Mouse (Mus musculus): ENCODE results near the gene Dnah17. TPM values are rescaled to one million over a fixed set of nuclear protein-coding genes. Genes with fewer than 3 reads are reported as not detected.

Dnah17 gene
- polyA plus RNA-seq, 2 experiments from 2014 or later: 0.28 to 0.46 TPM

Other genes starting within 250 kb of the Dnah17 start
- 10 to 100 TPM; 42.5 to 43.1 TPM for gene Socs3, start 160.6 kb downstream of the Dnah17 start, polyA plus RNA-seq (2017; shearing (Covaris generic))
- 10 to 100 TPM; 34.6 to 38.3 TPM for gene Pgs1, start 144.3 kb downstream of the Dnah17 start, polyA plus RNA-seq (2017; shearing (Covaris generic))
- gene Cyth1, start 118.0 kb upstream of the Dnah17 start, polyA plus RNA-seq (2017; shearing (Covaris generic)): 10 to 100 TPM; 50.1 to 73.2 TPM
- gene Usp36, start 159.6 kb upstream of the Dnah17 start, polyA plus RNA-seq (2017; shearing (Covaris generic)): 10 to 100 TPM; 15.6 to 15.8 TPM
- under 1 TPM; 0.24 to 0.45 TPM for gene Cep295nl, start 211.9 kb upstream of the Dnah17 start, polyA plus RNA-seq (2017; shearing (Covaris generic))
- 10 to 100 TPM; 10.2 to 11.2 TPM for gene Timp2, start 225.1 kb upstream of the Dnah17 start, polyA plus RNA-seq (2017; shearing (Covaris generic))

Measured in activated CD4-positive, CD25-positive, alpha-beta regulatory T cell, adult 4 months (primary cell).